Mouse (Mus musculus) testis, adult 2 months (tissue): ENCODE measurements around the gene Qrfpr.

Experiments used
- CTCF ChIP-seq: fragments of 200-500 bp; IDR thresholded peaks from 2 replicates; pipeline ENCODE4 v1.5.1; 2012; ENCODE audit warnings: low read depth, mild to moderate bottlenecking, inconsistent platforms, low read length, moderate library complexity; ENCODE audit not compliant: control insufficient read depth, insufficient read depth, insufficient replicate concordance
- POLR2A ChIP-seq: fragments of 200-500 bp; IDR thresholded peaks from 2 replicates; pipeline ENCODE4 v1.6.1; 2012; ENCODE audit warnings: low read depth, mild to moderate bottlenecking, inconsistent platforms, low read length, moderate library complexity; ENCODE audit not compliant: control insufficient read depth

- TF ChIP-seq POLR2A (no peak), CTCF (no peak)
Measured at GRCm38 (mm10) chr3:36229941-36230340, 7.8 kb upstream of the Qrfpr start.
